In the genomic region with DNA sequence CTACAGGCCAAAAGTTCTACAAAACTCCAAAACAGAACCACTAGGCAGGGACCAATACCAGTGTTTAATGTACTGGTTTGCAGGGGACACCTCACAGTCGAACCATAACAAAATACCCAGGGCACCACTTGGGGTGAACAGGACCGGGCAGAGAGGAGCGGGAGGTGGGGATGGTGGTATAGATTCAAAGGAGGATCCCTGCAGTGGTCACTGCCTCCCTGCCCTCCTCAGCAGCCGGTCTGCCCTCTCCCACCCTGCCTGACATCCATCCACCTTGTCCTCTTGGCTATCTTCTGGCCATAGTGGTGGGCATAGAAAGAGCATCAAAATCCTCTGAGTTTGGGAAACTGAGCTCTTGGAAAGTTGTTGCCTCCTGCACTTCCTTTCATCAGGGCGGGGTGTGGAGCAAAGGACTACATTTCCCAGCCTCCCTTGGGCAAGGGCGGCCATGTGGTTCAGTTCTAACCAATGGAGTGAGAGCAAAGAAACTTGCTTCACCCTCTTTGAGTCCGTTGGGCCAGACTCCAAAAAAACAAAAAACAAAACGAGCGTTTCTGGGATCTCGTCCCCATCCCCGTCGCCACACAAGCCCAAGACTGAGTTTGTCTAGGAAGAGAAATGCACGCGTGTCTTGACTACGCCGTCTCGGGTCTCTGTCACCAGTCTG, we compare ENCODE assay signal across 7 mouse cellular contexts. TPM values are rescaled to one million over a fixed set of nuclear protein-coding genes. Genes with fewer than 3 reads are reported as not detected.
A peak's percentile ranks its signal among the peaks of the same experiment; 100 is the strongest.
DNase-seq lines count a peak whose midpoint lies in the region; ATAC-seq and TF ChIP-seq lines count a peak whose summit lies in the region.

No protein-coding gene starts in this region.

- no peak for TF ChIP-seq EP300 in ES-Bruce4 (IDR thresholded peaks at IDR 0.05; ENCODE audit: insufficient read depth, low read depth, low read length)

- H3K4me2 ChIP-seq in heart, embryonic 13.5 days: peak overlapping the region; percentile 72
- H3K4me2 ChIP-seq in kidney, embryonic 15.5 days: peak overlapping the region; percentile 65
- H3K4me2 ChIP-seq in neural tube, embryonic 14.5 days (ENCODE audit: low read depth, low read length): peak overlapping the region; percentile 52

- no peak overlapping the region for H3K27ac ChIP-seq in ES-Bruce4 (ENCODE audit: insufficient read depth, low read length)
- H3K27ac ChIP-seq in embryonic fibroblast, embryonic 13.5 days (ENCODE audit: insufficient read depth, low read length): 0 out of 2 replicates have a peak overlapping the region, but pooled peaks have one; percentile 4
- no peak overlapping the region for H3K27ac ChIP-seq in heart, embryonic 13.5 days (replicated peaks)
- no peak overlapping the region for H3K27ac ChIP-seq in kidney, embryonic 15.5 days
- no peak overlapping the region for H3K27ac ChIP-seq in neural tube, embryonic 14.5 days (ENCODE audit: low read depth, low read length)

- H3K27me3 ChIP-seq in ES-Bruce4 (ENCODE audit: control insufficient read depth, insufficient read depth, low read length, poor library complexity, severe bottlenecking): no peaks in the 10 kb centered on the region
- no peaks in the 10 kb centered on the region for H3K27me3 ChIP-seq in heart, embryonic 13.5 days (replicated peaks)
- no peaks in the 10 kb centered on the region for H3K27me3 ChIP-seq in kidney, embryonic 15.5 days
- H3K27me3 ChIP-seq in neural tube, embryonic 14.5 days (ENCODE audit: control insufficient read depth, insufficient read depth, low read length): no peaks in the 10 kb centered on the region

- H3K9ac ChIP-seq in ES-Bruce4 (ENCODE audit: low read depth, poor library complexity, severe bottlenecking): peak overlapping the region; percentile 37; the same call in 1 of the 2 replicates
- peak overlapping the region; percentile 77 for H3K9ac ChIP-seq in heart, embryonic 13.5 days
- H3K9ac ChIP-seq in kidney, embryonic 15.5 days: peak overlapping the region; percentile 35
- 0 out of 2 replicates have a peak overlapping the region, but pooled peaks have one; percentile 12 for H3K9ac ChIP-seq in neural tube, embryonic 14.5 days (replicated peaks; ENCODE audit: low read depth, low read length)

- peak; percentile 75; the same call in 1 of the 2 replicates for ATAC-seq in heart, embryonic 13.5 days (ENCODE audit: extremely low read depth, insufficient number of reproducible peaks, low FRiP score, low TSS enrichment)
- ATAC-seq in kidney, embryonic 15.5 days (replicated peaks; ENCODE audit: low FRiP score): peak; percentile 78; the same call in 1 of the 2 replicates
- peak; percentile 86 for ATAC-seq in neural tube, embryonic 14.5 days (ENCODE audit: low read depth)

- H3K4me1 ChIP-seq in ES-Bruce4 (ENCODE audit: control insufficient read depth, insufficient read depth, low read length): peaks cover 3% of the 10 kb centered on the region
- H3K4me1 ChIP-seq in embryonic fibroblast, embryonic 13.5 days (ENCODE audit: control insufficient read depth, insufficient read depth, low read length): 0 out of 2 replicates have a peak, but pooled peaks cover 2% of the 10 kb centered on the region
- H3K4me1 ChIP-seq in heart, embryonic 13.5 days: peaks cover 16% of the 10 kb centered on the region
- H3K4me1 ChIP-seq in kidney, embryonic 15.5 days: peaks cover 13% of the 10 kb centered on the region
- H3K4me1 ChIP-seq in neural tube, embryonic 14.5 days (ENCODE audit: control insufficient read depth, insufficient read depth, low read length): no peaks in the 10 kb centered on the region

- TF ChIP-seq CTCF in ES-Bruce4 (IDR thresholded peaks at IDR 0.05; ENCODE audit: low read depth, low read length): no peak
- TF ChIP-seq CTCF in embryonic fibroblast, embryonic 13.5 days (IDR thresholded peaks at IDR 0.05; ENCODE audit: borderline replicate concordance, insufficient read depth, low read length): no peak

- WGBS in heart, embryonic 13.5 days: 3% methylated on average over 17 of the region's 17 CpGs
- WGBS in kidney, embryonic 15.5 days: 3% methylated on average over 17 of the region's 17 CpGs
- 4% methylated on average over 17 of the region's 17 CpGs for WGBS in neural tube, embryonic 14.5 days

- peak overlapping the region; percentile 71 for H3K4me3 ChIP-seq in ES-Bruce4 (ENCODE audit: low read depth, low read length)
- peak overlapping the region; percentile 42 for H3K4me3 ChIP-seq in embryonic fibroblast, embryonic 13.5 days (ENCODE audit: insufficient read depth, low read length)
- H3K4me3 ChIP-seq in heart, embryonic 13.5 days: peak overlapping the region; percentile 59
- peak overlapping the region; percentile 49 for H3K4me3 ChIP-seq in kidney, embryonic 15.5 days (replicated peaks)
- peak overlapping the region; percentile 35 for H3K4me3 ChIP-seq in neural tube, embryonic 14.5 days (ENCODE audit: low read depth, low read length)

- no peaks in the 10 kb centered on the region for H3K36me3 ChIP-seq in ES-Bruce4 (ENCODE audit: control insufficient read depth, insufficient read depth, low read length, poor library complexity, severe bottlenecking)
- peaks cover 16% of the 10 kb centered on the region for H3K36me3 ChIP-seq in heart, embryonic 13.5 days
- peaks cover 19% of the 10 kb centered on the region for H3K36me3 ChIP-seq in kidney, embryonic 15.5 days
- no peaks in the 10 kb centered on the region for H3K36me3 ChIP-seq in neural tube, embryonic 14.5 days (ENCODE audit: control insufficient read depth, insufficient read depth, low read length)

- no peak for TF ChIP-seq POLR2A in ES-Bruce4 (IDR thresholded peaks at IDR 0.05; ENCODE audit: insufficient read depth, low read length)
- TF ChIP-seq POLR2A in embryonic fibroblast, embryonic 13.5 days (IDR thresholded peaks at IDR 0.05; ENCODE audit: low read depth, low read length): peak; percentile 46

- H3K9me3 ChIP-seq in ES-Bruce4 (replicated peaks; ENCODE audit: control insufficient read depth, insufficient read depth, low read length, poor library complexity, severe bottlenecking): no peaks in the 10 kb centered on the region
- H3K9me3 ChIP-seq in heart, embryonic 13.5 days: no peaks in the 10 kb centered on the region
- H3K9me3 ChIP-seq in kidney, embryonic 15.5 days (replicated peaks): no peaks in the 10 kb centered on the region
- H3K9me3 ChIP-seq in neural tube, embryonic 14.5 days (ENCODE audit: control insufficient read depth, low read length): no peaks in the 10 kb centered on the region

- DNase-seq in adrenal gland, postnatal 10 days: peak; percentile 69
- peak; percentile 60 to 69 for DNase-seq in lung, adult 18-20 months

RNA-seq across cellular contexts. Expression of gene Hmcn2, which starts 16.5 kb away (rescaled TPM):
- 2.7 and 2.9 TPM in 2 replicates for polyA plus RNA-seq in ES-Bruce4 (2011; ENCODE audit: insufficient read depth, insufficient read length, low read depth, missing spikeins)
- total RNA-seq in adrenal gland, postnatal 10 days (2021): 1 to 10 TPM; 6.4 to 9.4 TPM
- polyA plus RNA-seq in embryonic fibroblast, embryonic 13.5 days (2011; ENCODE audit: insufficient read length, low read depth, missing spikeins): 0.49 and 2.0 TPM in 2 replicates
- polyA plus RNA-seq in heart, embryonic 13.5 days (2015; fragmentation: Nextera tagmentation; extraction: Ambion mirVana): 1.1 and 1.2 TPM in 2 replicates
- polyA plus RNA-seq in kidney, embryonic 15.5 days (2015; fragmentation: Nextera tagmentation; extraction: Ambion mirVana): 0.22 and 0.33 TPM in 2 replicates
- 0.17 and 0.50 TPM in 2 replicates for polyA plus RNA-seq in neural tube, embryonic 14.5 days (2014; fragmentation: Nextera tagmentation; extraction: Ambion mirVana)

RNA-seq across cellular contexts. Expression of gene Ncs1, which starts 52.1 kb away (rescaled TPM):
- 6.2 and 9.7 TPM in 2 replicates for polyA plus RNA-seq in ES-Bruce4 (2011; ENCODE audit: insufficient read depth, insufficient read length, low read depth, missing spikeins)
- total RNA-seq in adrenal gland, postnatal 10 days (2021): 1 to 10 TPM; 4.2 to 6.8 TPM
- polyA plus RNA-seq in embryonic fibroblast, embryonic 13.5 days (2011; ENCODE audit: insufficient read length, low read depth, missing spikeins): 43.6 and 53.2 TPM in 2 replicates
- polyA plus RNA-seq in heart, embryonic 13.5 days (2015; fragmentation: Nextera tagmentation; extraction: Ambion mirVana): 36.3 and 39.4 TPM in 2 replicates
- polyA plus RNA-seq in kidney, embryonic 15.5 days (2015; fragmentation: Nextera tagmentation; extraction: Ambion mirVana): 42.0 and 43.2 TPM in 2 replicates
- 201 and 209 TPM in 2 replicates for polyA plus RNA-seq in neural tube, embryonic 14.5 days (2014; fragmentation: Nextera tagmentation; extraction: Ambion mirVana)

Comparison
In these comparisons a context has a peak if more than half of its experiments do, and no peak if none do; other contexts are left out.
1. H3K9ac ChIP-seq: peak in every context shown above with its lines; median percentile 77 in heart, embryonic 13.5 days; 37 in ES-Bruce4; 35 in kidney, embryonic 15.5 days; 12 in neural tube, embryonic 14.5 days.